Mouse (Mus musculus): Measurements from ENCODE around the gene Mre11a.

DNA sequence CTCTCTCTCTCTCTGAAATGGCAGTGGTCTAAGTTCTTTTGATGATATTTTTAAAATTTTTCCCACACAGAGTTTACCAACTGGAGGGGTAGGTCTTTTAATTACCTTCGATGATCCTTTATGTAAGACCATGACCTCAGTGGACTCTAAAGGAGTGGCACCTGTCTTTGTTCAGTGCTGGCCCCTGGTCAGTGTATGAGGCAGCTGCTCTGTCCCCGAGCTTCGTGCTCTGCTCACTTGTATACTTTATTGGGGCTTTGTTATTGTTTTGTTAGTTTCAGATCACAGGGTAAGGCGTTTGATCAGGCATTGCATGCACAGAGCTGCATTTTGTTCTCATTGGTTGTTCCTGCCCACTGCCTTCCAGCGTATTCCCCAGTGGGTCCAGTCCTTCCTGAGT, 55.5 kb downstream of the Mre11a start:
- no peak for TF ChIP-seq CTCF (IDR thresholded peaks at IDR 0.05; ENCODE audit: control insufficient read depth, insufficient read depth, low read length)
- TF ChIP-seq POLR2A (IDR thresholded peaks at IDR 0.05; ENCODE audit: borderline replicate concordance, control insufficient read depth, low read depth, low read length), result no peak
